Mouse (Mus musculus) hindbrain, embryonic 15.5 days (tissue): ENCODE results near the gene Brinp2. TPM values are rescaled to one million over a fixed set of nuclear protein-coding genes. Genes with fewer than 3 reads are reported as not detected.

Source experiments
- ATAC-seq: fragments of 200-750 bp; cut with Nextera tagmentation; 2 replicates; pipeline ENCODE4 v1.8.0; 2017; ENCODE audit warnings: low read depth, moderate number of reproducible peaks, moderate TSS enrichment; ENCODE audit not compliant: low FRiP score
- H3K27ac ChIP-seq: fragments of 300-500 bp; sonication (generic); replicated peaks from 2 replicates; pipeline ENCODE4 v1.5.1; 2015; ENCODE audit warnings: mild to moderate bottlenecking, inconsistent platforms
- H3K27me3 ChIP-seq: fragments of 300-500 bp; sonication (generic); 2 replicates; pipeline ENCODE4 v1.6.1; 2015; ENCODE audit warnings: control low read depth, inconsistent platforms
- H3K36me3 ChIP-seq: fragments of 300-500 bp; sonication (generic); 2 replicates; pipeline ENCODE4 v1.6.1; 2015; ENCODE audit warnings: control low read depth, inconsistent platforms
- H3K4me1 ChIP-seq: fragments of 300-500 bp; sonication (generic); replicated peaks from 2 replicates; pipeline ENCODE4 v1.6.1; 2015; ENCODE audit warnings: control low read depth, inconsistent platforms
- H3K4me2 ChIP-seq: fragments of 300-500 bp; sonication (generic); 2 replicates; pipeline ENCODE4 v1.6.1; 2015; ENCODE audit warnings: moderate library complexity, mild to moderate bottlenecking, inconsistent platforms
- H3K4me3 ChIP-seq: fragments of 300-500 bp; sonication (generic); 2 replicates; pipeline ENCODE4 v1.5.1; 2015; ENCODE audit warnings: mild to moderate bottlenecking, inconsistent platforms
- H3K9ac ChIP-seq: fragments of 300-500 bp; sonication (generic); 2 replicates; pipeline ENCODE4 v1.6.1; 2015; ENCODE audit warnings: inconsistent platforms
- H3K9me3 ChIP-seq: fragments of 300-500 bp; sonication (generic); 2 replicates; pipeline ENCODE4 v1.6.1; 2016; ENCODE audit warnings: control low read depth, inconsistent platforms
- WGBS: fragments of 180-500 bp; shearing (Covaris S2); methylation state at CpG from one replicate; pipeline ENCODE4 v1.1.7; 2015; 5-methylcytosine and 5-hydroxymethylcytosine counted together
- polyA plus RNA-seq: library from polyadenylated mRNA; unstranded; fragments of >200 nt; fragmentation: Nextera tagmentation; extraction: Ambion mirVana; gene quantifications from 2 replicates; pipeline ENCODE4 v1.2.1, GENCODE M21; 2015

The Brinp2 gene
- polyA plus RNA-seq, 1 experiment from 2014 or later = 29.5 TPM

- WGBS = 94% methylated on average over 3 of the region's 3 CpGs
- no peak overlapping the region for H3K4me3 ChIP-seq
- no peak overlapping the region for H3K9ac ChIP-seq
- H3K9me3 ChIP-seq = no peaks in the 10 kb centered on the region
- peaks cover 14% of the 10 kb centered on the region for H3K36me3 ChIP-seq
- no peaks in the 10 kb centered on the region for H3K4me1 ChIP-seq
- H3K4me2 ChIP-seq = no peak overlapping the region
- no peak overlapping the region for H3K27ac ChIP-seq
- no peak for ATAC-seq
- no peaks in the 10 kb centered on the region for H3K27me3 ChIP-seq
These were observed 112.1 kb downstream of the Brinp2 start for GRCm38 (mm10) chr1:158244016-158244415.

- ATAC-seq = no peak
- Histone ChIP-seq H3K27me3 (no peaks in the 10 kb centered on the region), H3K36me3 (peaks cover 7% of the 10 kb centered on the region), H3K4me3 (no peak overlapping the region), H3K4me2 (no peak overlapping the region), H3K27ac (no peak overlapping the region), H3K9ac (no peak overlapping the region), H3K4me1 (no peaks in the 10 kb centered on the region), H3K9me3 (no peaks in the 10 kb centered on the region)
- WGBS = 89% methylated on average over 2 of the region's 2 CpGs
These were observed 114.1 kb downstream of the Brinp2 start for GRCm38 (mm10) chr1:158241848-158242556.

GRCm38 (mm10) chr1:158239841-158240240 is 116.3 kb downstream of the Brinp2 start:
- H3K4me2 ChIP-seq = no peak overlapping the region
- WGBS = 91% methylated on average over 2 of the region's 2 CpGs
- no peak overlapping the region for H3K27ac ChIP-seq
- no peak overlapping the region for H3K4me3 ChIP-seq
- no peaks in the 10 kb centered on the region for H3K27me3 ChIP-seq
- H3K4me1 ChIP-seq = no peaks in the 10 kb centered on the region
- no peak for ATAC-seq
- H3K36me3 ChIP-seq = no peaks in the 10 kb centered on the region
- no peaks in the 10 kb centered on the region for H3K9me3 ChIP-seq
- no peak overlapping the region for H3K9ac ChIP-seq

- H3K4me1 ChIP-seq = no peaks in the 10 kb centered on the region
- H3K9ac ChIP-seq = no peak overlapping the region
- 63% methylated on average over 4 of the region's 4 CpGs for WGBS
- no peak overlapping the region for H3K4me3 ChIP-seq
- no peaks in the 10 kb centered on the region for H3K36me3 ChIP-seq
- H3K27me3 ChIP-seq = no peaks in the 10 kb centered on the region
- no peak for ATAC-seq
- H3K27ac ChIP-seq = no peak overlapping the region
- no peaks in the 10 kb centered on the region for H3K9me3 ChIP-seq
- H3K4me2 ChIP-seq = no peak overlapping the region
These were observed 117.4 kb downstream of the Brinp2 start for GRCm38 (mm10) chr1:158238722-158239121.

GRCm38 (mm10) chr1:158228687-158229224 is 127.4 kb downstream of the Brinp2 start:
- Histone ChIP-seq H3K27me3 (no peaks in the 10 kb centered on the region), H3K4me2 (no peak overlapping the region), H3K9me3 (no peaks in the 10 kb centered on the region), H3K27ac (no peak overlapping the region), H3K9ac (no peak overlapping the region), H3K4me3 (no peak overlapping the region), H3K36me3 (no peaks in the 10 kb centered on the region), H3K4me1 (peaks cover 8% of the 10 kb centered on the region; the same call in 1 of the 2 replicates)
- WGBS = 87% methylated on average over 9 of the region's 9 CpGs
- ATAC-seq = no peak

GRCm38 (mm10) chr1:158227239-158227638 is 128.9 kb downstream of the Brinp2 start:
- Histone ChIP-seq H3K4me1 (peaks cover 8% of the 10 kb centered on the region; the same call in 1 of the 2 replicates), H3K27me3 (no peaks in the 10 kb centered on the region), H3K4me2 (no peak overlapping the region), H3K9me3 (no peaks in the 10 kb centered on the region), H3K4me3 (no peak overlapping the region), H3K27ac (no peak overlapping the region; the same call in 1 of the 2 replicates), H3K9ac (no peak overlapping the region), H3K36me3 (no peaks in the 10 kb centered on the region)
- no peak for ATAC-seq
- 55% methylated on average over 2 of the region's 2 CpGs for WGBS

- peaks cover 8% of the 10 kb centered on the region; the same call in 1 of the 2 replicates for H3K4me1 ChIP-seq
- no peak overlapping the region for H3K27ac ChIP-seq
These were observed 129.4 kb downstream of the Brinp2 start for GRCm38 (mm10) chr1:158226689-158227088.

GRCm38 (mm10) chr1:158221048-158221447 is 135.1 kb downstream of the Brinp2 start:
- no peak overlapping the region for H3K27ac ChIP-seq
- ATAC-seq = 0 out of 2 replicates have a peak, but pooled peaks have one; percentile 65

More at GRCm38 (mm10) chr1:158226689-158227088, 129.4 kb downstream of the Brinp2 start:
- WGBS = 32% methylated on average over 2 of the region's 2 CpGs
- no peak overlapping the region for H3K4me2 ChIP-seq
- no peak overlapping the region for H3K9ac ChIP-seq
- no peak overlapping the region for H3K4me3 ChIP-seq
- H3K9me3 ChIP-seq = no peaks in the 10 kb centered on the region
- no peaks in the 10 kb centered on the region for H3K36me3 ChIP-seq
- no peaks in the 10 kb centered on the region for H3K27me3 ChIP-seq
- no peak for ATAC-seq

GRCm38 (mm10) chr1:158220148-158220547 is 136.0 kb downstream of the Brinp2 start:
- Histone ChIP-seq H3K4me1 (peaks cover 9% of the 10 kb centered on the region; the same call in 1 of the 2 replicates), H3K4me2 (no peak overlapping the region), H3K4me3 (no peak overlapping the region), H3K27me3 (no peaks in the 10 kb centered on the region), H3K9me3 (no peaks in the 10 kb centered on the region), H3K9ac (no peak overlapping the region), H3K27ac (no peak overlapping the region), H3K36me3 (no peaks in the 10 kb centered on the region)
- WGBS = 53% methylated on average over 4 of the region's 4 CpGs
- ATAC-seq = no peak

More at GRCm38 (mm10) chr1:158221048-158221447, 135.1 kb downstream of the Brinp2 start:
- Histone ChIP-seq H3K9me3 (no peaks in the 10 kb centered on the region), H3K27me3 (no peaks in the 10 kb centered on the region), H3K9ac (no peak overlapping the region), H3K4me3 (no peak overlapping the region), H3K4me2 (no peak overlapping the region), H3K4me1 (peaks cover 9% of the 10 kb centered on the region; the same call in 1 of the 2 replicates), H3K36me3 (no peaks in the 10 kb centered on the region)
- 13% methylated on average over 4 of the region's 4 CpGs for WGBS

GRCm38 (mm10) chr1:158218750-158219149 is 137.4 kb downstream of the Brinp2 start:
- ATAC-seq = no peak
- Histone ChIP-seq H3K4me3 (no peak overlapping the region), H3K4me2 (no peak overlapping the region), H3K36me3 (no peaks in the 10 kb centered on the region), H3K9me3 (no peaks in the 10 kb centered on the region), H3K27me3 (no peaks in the 10 kb centered on the region), H3K9ac (no peak overlapping the region), H3K27ac (no peak overlapping the region), H3K4me1 (peaks cover 9% of the 10 kb centered on the region; the same call in 1 of the 2 replicates)
- 70% methylated on average over 1 of the region's 1 CpGs for WGBS

- Histone ChIP-seq H3K4me1 (peaks cover 9% of the 10 kb centered on the region; the same call in 1 of the 2 replicates), H3K9ac (no peak overlapping the region), H3K9me3 (no peaks in the 10 kb centered on the region), H3K27me3 (no peaks in the 10 kb centered on the region), H3K4me3 (no peak overlapping the region), H3K4me2 (no peak overlapping the region), H3K36me3 (no peaks in the 10 kb centered on the region), H3K27ac (no peak overlapping the region)
- WGBS = 61% methylated on average over 2 of the region's 2 CpGs
- no peak for ATAC-seq
These were observed 137.8 kb downstream of the Brinp2 start for GRCm38 (mm10) chr1:158218294-158218693.

GRCm38 (mm10) chr1:158215581-158215980 is 140.5 kb downstream of the Brinp2 start:
- Histone ChIP-seq H3K9ac (no peak overlapping the region), H3K4me3 (no peak overlapping the region), H3K36me3 (no peaks in the 10 kb centered on the region), H3K4me2 (no peak overlapping the region), H3K9me3 (no peaks in the 10 kb centered on the region), H3K27ac (no peak overlapping the region), H3K27me3 (no peaks in the 10 kb centered on the region), H3K4me1 (peaks cover 3% of the 10 kb centered on the region; the same call in 1 of the 2 replicates)
- ATAC-seq = no peak
- 63% methylated on average over 9 of the region's 9 CpGs for WGBS
